Mouse (Mus musculus): ENCODE measurements around the gene Ethe1. TPM values are rescaled to one million over a fixed set of nuclear protein-coding genes. Genes with fewer than 3 reads are reported as not detected.
A peak's percentile ranks its signal among the peaks of the same experiment; 100 is the strongest.

The Ethe1 gene
- 10 to 100 TPM; 17.7 to 20.4 TPM for total RNA-seq (2021)
- long read RNA-seq, experiment 1, partial matches to known transcripts, result 42 of 45 reads
- long read RNA-seq, experiment 1, other reads (novel, unspliced or antisense), result 3 of 45 reads
- long read RNA-seq, experiment 2, partial matches to known transcripts, result 37 of 40 reads
- long read RNA-seq, experiment 2, other reads (novel, unspliced or antisense), result 3 of 40 reads

DNA sequence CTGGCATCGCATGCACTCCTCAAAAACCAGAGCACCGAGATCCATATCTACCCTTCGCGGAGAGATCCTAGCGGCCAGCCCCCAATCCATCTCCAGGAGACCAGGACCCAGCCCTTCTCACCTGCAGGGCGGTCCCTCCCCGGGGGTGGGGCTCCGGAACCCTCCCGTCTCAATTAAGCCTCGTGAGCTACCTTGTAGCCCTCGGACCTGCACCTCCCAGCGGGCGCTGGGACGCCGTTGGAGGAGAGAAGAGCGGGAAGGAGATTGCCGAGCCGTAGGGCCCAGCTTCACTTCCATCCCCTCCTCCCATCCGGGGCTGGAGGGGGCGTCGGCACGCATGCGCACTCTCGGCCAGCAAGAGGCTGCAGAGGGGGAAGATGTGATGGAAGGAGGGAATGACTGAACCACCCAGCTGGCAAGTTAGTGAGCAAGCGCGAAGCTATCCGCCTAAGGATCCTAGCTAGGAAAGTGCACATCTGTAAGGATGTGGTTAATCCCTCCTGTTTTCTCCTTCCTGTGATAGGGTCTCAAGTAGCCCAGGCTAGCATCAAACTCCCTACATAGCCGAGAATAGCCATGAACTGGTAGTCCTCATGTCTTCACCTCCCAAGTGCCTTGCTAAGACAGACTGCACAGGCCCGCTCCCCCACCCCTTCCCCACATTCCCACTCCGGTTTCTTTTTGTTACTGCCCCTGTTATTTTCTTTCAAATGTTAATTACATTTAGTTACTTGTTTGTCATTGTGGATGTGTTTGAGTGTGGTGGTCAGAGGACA is at the start of gene Ethe1, which contains the start of gene Zfp575:
TSS of gene Ethe1 (plus strand) at position 214 of the 776 bp plus-strand sequence.
TSS of gene Zfp575 (minus strand) at position 312 of the 776 bp plus-strand sequence.
- DNase-seq (ENCODE audit: low spot score in 2 of 2), result no peak

DNA sequence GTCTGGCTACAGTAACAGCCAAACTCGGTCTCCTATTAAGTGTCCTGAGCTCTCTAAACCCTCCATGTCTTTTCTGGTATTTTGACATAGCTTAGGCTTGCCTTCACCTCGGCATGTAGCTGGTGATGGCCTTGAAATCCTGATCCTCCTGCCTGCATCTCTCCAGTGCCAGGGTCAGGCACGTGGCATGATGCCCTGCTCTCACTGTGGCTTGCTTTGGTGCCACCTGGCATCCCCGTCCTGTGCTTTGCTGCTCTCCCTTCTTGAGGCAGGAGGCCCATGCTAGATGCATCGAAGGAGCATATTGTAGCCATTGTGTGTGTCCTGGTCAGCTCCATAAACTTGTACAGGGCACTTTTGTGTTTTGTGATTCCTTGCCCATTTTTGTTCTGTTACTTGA is 49.8 kb upstream of the Ethe1 start:
- no peak for DNase-seq (ENCODE audit: low spot score in 2 of 2)

DNA sequence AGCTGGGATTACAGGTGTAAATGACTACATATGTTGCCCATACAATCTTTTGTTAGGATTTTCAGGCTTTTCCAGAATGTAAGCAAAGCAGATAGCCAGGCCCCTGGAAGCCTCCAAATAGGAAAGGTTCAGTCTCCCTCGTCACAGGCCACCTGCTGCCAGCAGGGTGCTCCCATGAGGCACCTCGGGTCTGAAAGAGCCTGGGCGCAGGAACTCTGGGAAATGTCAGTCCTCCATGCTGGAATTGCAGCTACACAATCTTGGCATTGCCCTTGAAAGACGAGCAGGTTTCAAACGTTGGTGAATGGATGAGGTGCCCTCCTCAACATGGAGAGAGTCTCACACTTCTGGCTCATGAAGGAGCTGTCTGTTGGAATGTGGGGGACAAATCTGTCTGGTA is 49.2 kb upstream of the Ethe1 start:
- no peak for DNase-seq (ENCODE audit: low spot score in 2 of 2)

DNA sequence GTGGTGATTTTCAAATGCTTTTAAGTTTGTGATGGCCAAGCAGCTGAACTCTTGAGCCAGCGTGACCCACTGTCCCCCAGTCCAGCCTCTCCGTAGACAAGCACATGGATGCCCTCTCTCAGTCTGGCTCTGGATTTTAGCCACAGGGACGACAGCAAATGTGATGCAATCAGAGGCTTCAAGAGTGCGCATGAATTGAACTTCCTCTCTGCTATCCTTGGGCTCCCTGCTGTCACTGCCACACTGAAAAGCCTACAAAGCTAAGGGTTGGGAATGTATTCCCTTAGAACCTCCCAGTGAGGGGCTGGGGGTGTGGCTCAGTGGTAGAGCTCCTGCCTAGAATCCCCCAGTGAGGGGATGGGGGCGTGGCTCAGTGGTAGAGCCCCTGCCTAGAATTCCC is 48.6 kb upstream of the Ethe1 start:
- DNase-seq (ENCODE audit: low spot score in 2 of 2), result no peak

DNA sequence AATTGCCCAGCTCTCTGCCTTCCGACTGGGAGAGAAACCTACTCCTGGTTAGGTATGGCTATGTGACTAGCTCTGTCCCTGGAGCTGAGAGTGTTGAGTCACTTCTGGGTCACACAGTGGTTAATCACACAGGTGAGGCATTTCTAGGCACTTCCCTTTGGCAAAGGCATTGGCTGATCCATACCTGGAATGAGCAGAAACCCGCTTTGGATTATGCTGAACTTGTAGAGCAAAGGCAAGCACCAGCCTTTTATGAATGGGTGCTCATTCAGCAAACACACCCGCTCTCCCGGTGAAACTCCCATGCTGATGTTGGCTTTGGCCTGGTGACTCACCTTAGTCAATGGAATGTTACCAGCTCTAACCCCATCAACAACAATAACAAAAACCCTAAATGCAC is 47.7 kb upstream of the Ethe1 start:
- no peak for DNase-seq (ENCODE audit: low spot score in 2 of 2)

DNA sequence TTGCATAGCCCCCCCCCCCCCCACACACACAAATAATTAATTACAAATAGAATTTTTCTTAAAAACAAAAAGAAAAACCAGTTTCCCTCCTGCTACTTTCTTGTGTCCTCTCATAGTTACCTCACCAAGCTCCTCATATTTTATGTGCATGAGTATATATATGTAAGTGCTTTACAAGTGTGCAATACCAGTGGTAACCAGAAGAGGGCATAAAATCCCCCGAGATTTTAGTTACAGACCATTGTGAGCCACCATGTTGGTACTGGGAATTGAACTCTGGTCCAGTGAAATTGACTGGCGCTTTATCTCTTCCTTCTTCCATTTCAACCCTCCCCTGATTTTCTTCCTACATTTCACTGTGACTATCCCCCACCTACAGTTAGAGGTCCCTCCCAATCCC is 42.8 kb upstream of the Ethe1 start:
- no peak for DNase-seq (ENCODE audit: low spot score in 2 of 2)

DNA sequence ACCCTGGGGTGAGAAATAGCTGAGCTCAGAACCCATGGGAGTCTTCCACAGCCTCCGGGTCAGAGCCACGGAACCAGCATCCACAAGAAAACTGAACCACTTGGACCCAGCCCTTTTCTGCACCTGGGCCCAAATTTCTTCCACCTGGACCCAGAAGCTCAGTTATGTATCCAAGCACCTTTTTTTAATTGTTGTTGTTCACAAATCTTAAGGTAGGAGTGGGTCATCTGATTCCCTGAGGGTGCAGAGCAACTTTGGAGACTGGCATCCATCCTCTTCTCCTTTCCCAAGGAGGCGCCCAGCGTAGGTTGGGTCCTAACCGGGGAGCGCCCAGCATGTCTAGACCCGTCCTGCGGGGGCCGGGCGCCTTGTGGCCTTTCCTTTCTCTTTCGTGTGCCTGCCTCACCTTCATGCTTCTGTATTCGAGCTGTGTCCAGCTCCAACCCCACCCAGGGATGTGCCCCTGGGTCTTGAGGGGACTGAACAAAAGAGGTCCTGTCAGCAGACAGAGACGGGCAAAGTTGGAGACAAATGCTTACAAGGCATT is 41.2 kb upstream of the Ethe1 start, which contains the start of the genes Pinlyp and Xrcc1:
TSS of gene Pinlyp (minus strand) at position 51 of the 547 bp plus-strand sequence.
TSS of gene Xrcc1 (plus strand) at position 222 of the 547 bp plus-strand sequence.
- no peak for DNase-seq (ENCODE audit: low spot score in 2 of 2)

DNA sequence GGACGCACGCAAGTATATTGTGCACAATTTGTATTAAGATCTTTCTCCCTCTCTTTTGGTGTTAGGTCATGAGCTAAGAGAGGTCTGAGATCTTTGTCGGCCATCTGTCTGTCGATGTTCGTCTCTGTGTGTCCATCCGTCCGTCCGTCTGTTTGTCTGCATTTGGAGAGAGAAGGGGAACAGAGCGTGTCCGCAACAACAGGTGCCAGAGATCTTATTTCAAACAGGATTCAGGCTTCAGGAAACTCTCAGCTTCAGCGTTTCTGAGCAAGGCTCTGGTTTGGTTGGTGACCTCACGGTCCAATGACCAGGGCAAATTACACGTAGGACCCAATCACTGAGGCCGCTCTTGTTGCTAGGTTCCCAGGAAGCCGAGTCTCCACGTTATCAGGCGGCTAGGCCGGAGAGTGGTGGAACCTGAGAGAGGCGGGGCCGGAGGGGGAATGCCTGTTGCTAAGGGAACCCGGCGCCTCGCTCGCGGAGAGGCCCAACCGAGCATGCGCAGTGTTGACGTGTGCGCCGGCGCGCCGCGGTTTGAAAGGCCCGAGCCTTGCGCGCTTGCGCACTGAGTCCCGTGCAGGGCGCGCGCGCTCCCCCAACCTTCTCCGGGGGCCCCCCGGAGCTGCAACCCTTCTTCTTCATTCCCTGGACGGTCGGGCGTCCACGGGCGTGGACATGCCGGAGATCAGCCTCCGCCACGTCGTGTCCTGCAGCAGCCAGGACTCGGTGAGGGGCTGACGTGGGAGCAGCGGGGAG is 40.5 kb upstream of the Ethe1 start:
- DNase-seq (ENCODE audit: low spot score in 2 of 2), result peak; percentile 96 to 99

DNA sequence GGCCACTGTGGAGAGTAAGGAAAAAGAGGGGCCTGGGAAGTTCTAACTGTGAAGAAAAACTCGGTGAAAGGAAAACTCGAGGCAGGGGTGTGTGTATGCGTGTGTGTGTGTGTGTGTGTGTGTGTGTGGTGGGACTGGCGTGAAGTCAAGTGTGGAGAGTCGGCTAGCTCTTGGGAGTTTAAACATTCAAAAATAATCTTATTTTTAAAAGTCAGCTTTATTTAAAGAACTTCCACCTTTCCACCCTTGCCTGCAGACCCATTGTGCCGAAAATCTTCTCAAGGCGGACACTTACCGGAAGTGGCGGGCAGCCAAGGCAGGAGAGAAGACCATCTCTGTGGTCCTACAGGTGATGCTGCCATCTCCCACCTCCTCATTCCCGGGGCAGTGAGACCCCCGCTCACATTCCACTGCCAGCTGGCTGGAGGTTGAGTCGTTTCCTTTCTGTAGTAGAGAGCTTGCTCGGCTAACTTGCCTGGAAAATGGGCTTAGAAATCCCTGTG is 39.8 kb upstream of the Ethe1 start:
- no peak for DNase-seq (ENCODE audit: low spot score in 2 of 2)

DNA sequence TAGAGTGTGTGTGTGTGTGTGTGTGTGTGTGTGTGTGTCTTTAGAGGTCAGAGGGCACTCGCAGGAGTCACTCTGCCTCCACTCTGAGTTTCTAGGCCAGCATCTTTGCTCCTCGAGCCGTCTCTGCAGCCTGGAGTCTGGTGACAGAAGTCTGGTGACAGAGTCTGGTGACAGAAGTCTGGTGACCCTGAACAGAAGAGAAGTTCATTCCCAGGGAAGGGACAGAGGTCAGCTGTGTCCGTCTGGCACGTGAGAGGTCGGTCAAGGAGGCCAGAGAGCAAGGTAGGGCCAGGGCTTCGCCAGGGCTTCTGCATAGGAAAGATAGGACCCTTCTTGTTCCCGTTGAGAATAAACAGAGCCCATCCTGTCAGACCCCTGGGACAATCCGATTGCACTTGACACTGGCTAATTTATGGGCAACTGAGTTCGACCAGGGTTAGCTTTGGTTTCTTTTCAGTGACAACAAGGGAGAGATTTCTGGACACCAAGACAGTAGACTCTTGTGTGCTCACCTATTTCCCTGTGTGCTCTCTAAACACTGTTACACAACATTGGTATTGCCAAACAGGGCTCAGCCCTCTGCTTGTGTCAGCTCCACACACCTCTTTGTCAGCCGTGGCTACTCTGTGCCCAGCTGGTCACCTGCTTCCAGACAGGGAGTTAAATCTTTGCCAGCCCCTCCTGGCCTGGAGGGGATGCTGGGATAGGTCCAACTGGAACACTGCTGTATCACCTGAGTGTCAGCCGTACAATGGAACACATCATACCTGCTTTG is 35.2 kb upstream of the Ethe1 start:
- no peak for DNase-seq (ENCODE audit: low spot score in 2 of 2)

DNA sequence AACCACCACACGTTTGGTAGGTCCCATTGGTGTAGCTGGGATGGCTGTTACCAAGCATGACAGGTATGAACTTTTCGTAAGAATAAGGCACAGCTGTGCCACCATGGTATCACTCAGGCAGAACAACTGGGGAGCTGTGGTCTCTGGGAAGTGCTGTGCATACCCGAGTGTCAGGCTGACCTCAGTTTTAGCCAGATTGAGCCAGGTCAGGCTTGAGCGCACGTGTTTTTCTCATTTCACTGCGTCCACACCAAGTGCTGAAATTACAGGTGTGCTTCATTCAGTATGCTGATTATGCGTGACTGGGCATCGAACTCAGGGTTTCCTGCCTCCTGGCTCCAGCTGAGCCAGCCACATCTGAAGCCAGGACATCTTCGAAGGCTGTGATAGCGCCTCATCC is 31.6 kb upstream of the Ethe1 start:
- DNase-seq (ENCODE audit: low spot score in 2 of 2), result no peak

DNA sequence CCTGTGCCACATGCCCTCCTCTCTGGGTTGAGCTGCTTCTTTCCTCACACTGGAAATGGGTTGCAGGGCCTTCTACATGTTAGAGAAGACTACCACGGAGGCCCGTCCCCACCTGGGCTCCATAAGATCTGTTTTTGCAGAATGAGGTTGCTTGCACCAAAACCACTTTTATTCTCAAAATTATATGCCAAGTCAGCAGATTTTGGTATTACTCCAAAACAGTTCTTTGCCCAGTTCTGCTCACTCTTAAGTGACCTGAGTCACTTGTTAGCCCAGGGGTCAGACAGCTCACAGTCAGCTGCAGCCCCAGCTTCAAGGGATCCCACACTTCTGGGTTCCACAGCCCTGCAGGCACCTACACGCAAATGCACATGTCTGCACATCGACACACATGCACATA is 25.9 kb upstream of the Ethe1 start:
- DNase-seq (ENCODE audit: low spot score in 2 of 2), result no peak

DNA sequence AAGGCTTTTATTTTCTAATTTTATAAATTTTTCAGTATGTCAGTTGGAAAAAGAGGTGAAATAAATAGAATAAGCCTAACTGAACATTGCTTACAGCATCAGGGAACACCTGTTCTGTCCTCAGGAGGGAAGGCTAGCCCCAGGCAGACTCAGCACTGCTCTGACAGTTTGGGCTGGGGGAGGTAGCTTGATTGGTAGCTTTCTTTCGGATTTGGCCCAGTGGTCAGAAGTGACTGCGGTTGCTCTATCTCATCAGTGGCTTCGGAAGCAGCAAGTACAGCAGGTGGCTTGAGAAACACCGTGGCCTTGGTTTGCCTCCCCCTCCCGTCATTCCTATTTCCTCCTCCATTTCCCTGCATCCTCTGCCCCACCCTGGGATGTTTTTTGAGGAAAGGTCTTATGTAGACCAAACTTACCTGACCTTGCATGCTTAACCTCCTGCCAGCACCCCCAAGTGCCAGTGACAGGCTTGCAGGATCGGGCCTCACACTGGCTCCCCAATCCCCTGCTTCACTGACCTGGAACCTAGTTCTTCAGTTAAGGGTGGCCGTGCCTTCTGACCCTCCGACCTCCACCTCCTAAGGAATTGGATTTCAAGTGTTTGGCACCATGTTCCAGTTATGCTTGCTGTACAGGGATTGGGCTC is 24.0 kb upstream of the Ethe1 start:
- no peak for DNase-seq (ENCODE audit: low spot score in 2 of 2)

DNA sequence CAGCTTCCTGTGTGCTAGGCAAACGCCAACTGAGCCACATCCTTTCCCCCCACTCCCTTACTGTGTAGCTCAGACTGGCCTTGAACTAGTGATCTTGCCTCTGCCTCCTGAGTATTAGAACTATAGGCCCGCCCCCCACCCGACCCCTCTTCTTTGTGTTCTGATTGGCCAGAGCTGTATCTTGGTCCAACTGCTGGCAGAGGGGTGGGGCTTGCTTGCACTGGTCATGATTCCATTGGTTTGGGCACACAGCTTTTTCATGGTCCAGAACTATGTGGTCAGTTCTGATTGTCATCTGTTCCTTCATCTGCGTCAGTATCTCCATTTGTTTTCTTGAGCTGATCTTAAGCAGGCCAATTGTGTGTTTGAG is 23.5 kb upstream of the Ethe1 start:
- DNase-seq (ENCODE audit: low spot score in 2 of 2), result no peak

DNA sequence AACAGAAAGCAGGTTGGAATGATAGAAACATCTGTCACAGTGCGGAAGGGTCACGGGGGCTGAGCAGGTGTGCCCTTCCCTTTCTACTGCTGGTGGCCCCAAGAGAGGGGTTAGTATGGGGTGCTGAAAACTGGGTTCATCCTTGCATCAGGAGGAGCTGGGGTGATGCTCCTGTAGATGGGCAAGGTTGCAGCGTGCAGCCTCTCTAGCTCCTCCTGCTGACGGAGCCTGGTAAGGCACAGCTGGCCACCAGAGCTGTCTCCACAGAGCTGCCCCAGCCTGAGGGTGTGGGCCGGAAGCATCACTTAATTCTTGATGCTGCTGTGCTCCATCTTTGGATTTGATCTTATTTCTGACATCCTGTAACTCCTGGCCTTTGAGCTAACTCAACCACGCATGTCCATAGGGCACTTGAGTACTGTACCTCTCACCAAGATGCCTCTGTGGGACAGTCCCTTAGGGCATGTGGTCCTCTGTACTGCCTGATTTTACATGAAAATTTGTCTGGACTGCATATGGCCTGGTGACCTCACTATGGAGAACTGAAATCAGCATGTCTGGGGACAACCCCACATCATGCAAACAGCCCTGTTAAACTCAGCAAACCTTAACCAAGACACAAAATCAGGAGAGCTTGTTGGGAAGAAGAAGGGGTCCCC is 22.6 kb upstream of the Ethe1 start:
- DNase-seq (ENCODE audit: low spot score in 2 of 2), result peak in 1 of 2 experiments; percentile 50

DNA sequence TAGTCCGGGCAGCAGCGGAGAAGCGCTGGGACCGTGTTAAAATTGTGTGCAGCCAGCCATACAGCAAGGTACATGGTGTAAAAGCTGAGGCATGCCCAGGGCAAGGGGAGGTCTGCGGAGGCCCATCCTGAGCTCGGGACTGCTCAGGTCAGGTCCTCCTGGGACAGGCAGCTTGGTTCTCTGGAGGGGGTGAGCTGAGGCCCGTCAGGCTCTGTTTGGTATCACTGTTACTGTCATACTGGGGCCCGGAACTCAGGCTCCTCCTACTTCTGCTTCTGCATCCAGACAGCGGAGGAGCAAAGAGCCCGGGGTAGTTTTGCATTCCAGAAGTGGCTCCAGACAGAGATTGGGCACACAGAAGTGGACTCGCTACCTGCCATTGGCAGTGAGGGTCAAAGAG is 21.7 kb upstream of the Ethe1 start:
- DNase-seq (ENCODE audit: low spot score in 2 of 2), result no peak

DNA sequence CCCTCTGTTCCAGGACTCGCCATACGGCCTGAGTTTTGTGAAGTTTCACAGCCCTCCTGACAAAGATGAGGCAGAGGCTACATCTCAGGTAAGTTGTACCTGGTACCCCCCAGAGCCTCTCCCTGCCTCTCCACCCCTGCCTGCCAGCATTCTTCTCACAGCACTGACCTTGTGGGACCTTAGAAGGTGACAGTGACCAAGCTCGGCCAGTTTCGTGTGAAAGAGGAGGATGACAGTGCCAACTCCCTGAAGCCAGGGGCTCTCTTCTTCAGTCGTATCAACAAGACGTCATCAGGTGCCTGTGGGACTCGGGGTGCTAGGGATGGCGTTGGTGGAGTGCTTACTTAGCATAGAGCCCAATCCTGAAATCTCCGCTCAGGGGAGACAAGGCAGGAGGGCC is 21.1 kb upstream of the Ethe1 start:
- DNase-seq (ENCODE audit: low spot score in 2 of 2), result no peak

DNA sequence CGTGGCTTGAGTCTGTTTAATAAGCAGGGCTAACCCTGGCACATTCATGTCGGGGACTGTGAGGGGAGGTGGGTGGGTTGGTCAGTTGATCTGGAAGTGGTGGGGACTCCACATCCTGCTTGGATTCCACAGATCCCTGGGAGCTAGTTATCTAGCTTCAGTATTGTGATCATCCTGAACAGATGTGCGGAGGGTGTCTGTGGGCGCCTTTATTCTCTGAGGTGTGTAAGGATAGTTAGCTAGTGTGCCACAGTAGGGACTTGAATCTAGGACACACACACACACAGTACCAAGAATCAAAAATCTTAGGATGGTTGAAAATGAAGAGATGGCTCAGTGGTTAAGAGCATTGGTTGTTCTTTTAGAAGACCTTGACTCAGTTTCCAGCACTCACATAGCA is 18.8 kb upstream of the Ethe1 start:
- DNase-seq (ENCODE audit: low spot score in 2 of 2), result no peak

DNA sequence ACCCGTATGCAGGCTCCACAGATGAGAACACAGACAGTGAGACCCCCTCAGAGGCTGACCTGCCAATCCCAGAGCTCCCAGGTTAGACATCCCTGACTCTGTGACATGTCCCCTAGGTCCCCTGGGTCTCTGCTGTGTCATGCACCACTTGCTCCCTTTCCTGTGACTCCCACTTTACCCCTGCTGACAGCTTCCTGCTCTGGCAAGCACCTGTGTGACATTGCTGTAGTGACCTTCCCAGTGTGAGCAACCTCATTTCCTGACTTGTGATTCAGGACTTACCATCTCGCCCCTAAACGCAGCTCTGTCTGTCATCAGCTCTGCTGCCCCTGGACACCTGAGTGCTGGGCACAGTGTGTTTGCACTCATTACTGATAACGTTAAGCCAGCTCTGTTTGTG is 16.3 kb upstream of the Ethe1 start:
- DNase-seq (ENCODE audit: low spot score in 2 of 2), result no peak

DNA sequence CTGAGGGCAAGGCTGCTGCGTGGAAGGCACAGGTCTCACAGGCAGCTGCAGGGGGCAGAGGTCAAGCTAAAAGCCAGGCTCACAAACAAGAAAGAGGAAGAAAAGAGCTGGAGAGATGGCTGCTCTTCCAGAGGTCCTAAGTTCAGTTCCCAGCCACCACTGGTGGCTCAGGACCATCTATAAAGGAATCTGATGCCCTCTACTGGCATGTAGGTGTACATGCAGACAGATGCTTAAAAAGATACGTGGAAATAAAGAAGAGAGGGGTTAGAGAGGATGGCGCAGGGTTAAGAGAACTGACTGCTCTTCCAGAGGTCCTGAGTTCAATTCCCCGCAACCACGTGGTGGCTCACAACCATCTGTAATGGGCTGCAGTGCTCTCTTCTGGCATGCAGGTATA is 14.9 kb upstream of the Ethe1 start:
- no peak for DNase-seq (ENCODE audit: low spot score in 2 of 2)
